Mouse (Mus musculus): Measurements from ENCODE around the gene Cep70.

- TF ChIP-seq CTCF (IDR thresholded peaks at IDR 0.05; ENCODE audit: extremely low read depth, insufficient read depth, low read length) (no peak), POLR2A (IDR thresholded peaks at IDR 0.05; ENCODE audit: extremely low read depth, insufficient read depth, low read length) (no peak)
These were observed 5.7 kb downstream of the Cep70 start for GRCm38 (mm10) chr9:99248906-99249305.
